Mouse (Mus musculus): ENCODE results near the gene Fam189a1. TPM values are rescaled to one million over a fixed set of nuclear protein-coding genes. Genes with fewer than 3 reads are reported as not detected.

Fam189a1 gene
- polyA plus RNA-seq, 1 experiment from 2014 or later = 2.7 TPM

DNA sequence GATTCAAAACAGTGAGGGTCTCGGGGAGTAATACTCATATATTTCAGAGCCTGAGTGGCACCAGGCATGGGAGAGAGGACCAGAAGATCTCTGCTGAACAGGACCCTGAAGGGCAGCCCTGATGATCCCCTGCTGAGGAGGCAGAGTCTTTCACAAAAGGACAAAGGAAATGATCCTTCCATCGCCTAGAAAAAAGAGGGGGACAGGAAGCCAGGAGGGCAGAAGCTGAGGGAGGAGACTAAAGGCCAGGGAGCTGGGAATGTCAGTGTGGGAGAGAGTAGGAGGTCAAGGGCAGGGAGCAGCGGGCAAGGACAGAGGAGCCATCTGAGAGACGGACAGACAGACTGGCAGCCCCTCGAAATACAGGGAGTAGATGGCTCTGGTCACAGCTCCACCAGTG lies 91.7 kb downstream of the Fam189a1 start:
- Histone ChIP-seq H3K4me3 (ENCODE audit: low read depth, low read length) (no peak overlapping the region), H3K9me3 (ENCODE audit: control insufficient read depth, low read length) (no peaks in the 10 kb centered on the region), H3K27ac (ENCODE audit: low read depth, low read length) (no peak overlapping the region), H3K4me2 (ENCODE audit: low read depth, low read length, severe bottlenecking) (no peak overlapping the region), H3K9ac (ENCODE audit: low read length) (no peak overlapping the region), H3K27me3 (ENCODE audit: control insufficient read depth, insufficient read depth, low read length) (no peaks in the 10 kb centered on the region), H3K36me3 (ENCODE audit: control insufficient read depth, insufficient read depth, low read length) (no peaks in the 10 kb centered on the region), H3K4me1 (replicated peaks; ENCODE audit: control insufficient read depth, insufficient read depth, low read length) (peaks cover 2% of the 10 kb centered on the region; the same call in 1 of the 2 replicates)
- DNase-seq (ENCODE audit: low spot score) = no peak
- no peak for ATAC-seq (replicated peaks; ENCODE audit: low FRiP score)
- 19% methylated on average over 5 of the region's 5 CpGs for WGBS

DNA sequence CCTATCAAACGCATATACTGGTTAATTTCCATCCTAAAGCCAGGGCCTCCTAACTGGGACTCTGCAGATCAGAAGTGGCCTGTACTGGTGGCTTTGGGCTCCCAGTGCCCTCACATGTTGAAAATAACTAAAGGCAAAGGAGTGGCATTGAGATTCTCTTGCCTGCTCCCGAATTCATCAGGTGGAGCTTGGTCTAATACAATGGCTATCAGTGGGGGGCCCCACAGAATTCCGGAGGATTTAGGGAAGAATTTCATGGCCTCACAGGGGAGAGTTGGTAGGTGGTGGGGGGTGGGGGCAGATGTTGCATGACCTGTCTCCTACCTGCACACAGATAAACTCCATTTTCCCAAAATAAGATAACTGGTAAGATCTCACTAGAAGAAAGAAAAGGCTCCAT lies 92.3 kb downstream of the Fam189a1 start:
- Histone ChIP-seq H3K4me1 (replicated peaks; ENCODE audit: control insufficient read depth, insufficient read depth, low read length) (peaks cover 2% of the 10 kb centered on the region; the same call in 1 of the 2 replicates), H3K27me3 (ENCODE audit: control insufficient read depth, insufficient read depth, low read length) (no peaks in the 10 kb centered on the region), H3K27ac (ENCODE audit: low read depth, low read length) (no peak overlapping the region), H3K9me3 (ENCODE audit: control insufficient read depth, low read length) (no peaks in the 10 kb centered on the region), H3K36me3 (ENCODE audit: control insufficient read depth, insufficient read depth, low read length) (no peaks in the 10 kb centered on the region), H3K9ac (ENCODE audit: low read length) (no peak overlapping the region), H3K4me2 (ENCODE audit: low read depth, low read length, severe bottlenecking) (no peak overlapping the region), H3K4me3 (ENCODE audit: low read depth, low read length) (no peak overlapping the region)
- DNase-seq (ENCODE audit: low spot score) (no peak), ATAC-seq (replicated peaks; ENCODE audit: low FRiP score) (no peak)
- 3% methylated on average over 3 of the region's 3 CpGs for WGBS

DNA sequence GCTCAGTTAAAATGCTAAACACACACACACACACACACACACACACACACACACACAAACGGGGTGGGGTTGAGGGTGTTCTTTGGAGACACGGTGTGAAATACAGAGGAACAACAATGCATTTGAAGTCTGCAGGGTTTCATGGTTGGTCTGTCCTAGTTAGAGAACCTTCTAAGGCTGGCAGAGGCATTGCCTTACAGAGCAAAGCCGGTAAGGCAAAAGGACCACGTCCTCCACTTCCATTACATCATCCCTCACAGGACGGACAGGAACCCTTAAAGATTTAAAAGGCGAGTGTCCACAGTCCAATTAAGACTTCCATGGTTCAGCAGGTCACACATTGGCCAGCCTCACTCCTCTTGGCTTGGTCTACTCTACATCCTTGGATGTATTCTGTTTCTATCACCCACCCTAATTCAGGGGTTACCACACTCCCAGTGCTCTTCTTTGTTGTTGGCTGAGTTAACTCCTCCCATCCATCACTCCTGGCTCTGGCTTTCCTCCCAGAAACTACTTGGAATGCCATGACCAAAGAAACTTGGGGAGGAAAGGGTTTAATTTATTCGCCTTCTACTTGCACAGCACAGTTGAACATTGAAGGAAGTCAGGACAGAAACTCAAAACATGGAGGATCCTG lies 96.1 kb downstream of the Fam189a1 start:
- Histone ChIP-seq H3K36me3 (ENCODE audit: control insufficient read depth, insufficient read depth, low read length) (no peaks in the 10 kb centered on the region), H3K4me1 (replicated peaks; ENCODE audit: control insufficient read depth, insufficient read depth, low read length) (peaks cover 2% of the 10 kb centered on the region; the same call in 1 of the 2 replicates), H3K4me2 (ENCODE audit: low read depth, low read length, severe bottlenecking) (no peak overlapping the region), H3K27ac (ENCODE audit: low read depth, low read length) (no peak overlapping the region), H3K9ac (ENCODE audit: low read length) (no peak overlapping the region), H3K27me3 (ENCODE audit: control insufficient read depth, insufficient read depth, low read length) (no peaks in the 10 kb centered on the region), H3K4me3 (ENCODE audit: low read depth, low read length) (no peak overlapping the region), H3K9me3 (ENCODE audit: control insufficient read depth, low read length) (no peaks in the 10 kb centered on the region)
- ATAC-seq (replicated peaks; ENCODE audit: low FRiP score) (no peak), DNase-seq (ENCODE audit: low spot score) (no peak)
- WGBS = 85% methylated on average over 7 of the region's 7 CpGs

DNA sequence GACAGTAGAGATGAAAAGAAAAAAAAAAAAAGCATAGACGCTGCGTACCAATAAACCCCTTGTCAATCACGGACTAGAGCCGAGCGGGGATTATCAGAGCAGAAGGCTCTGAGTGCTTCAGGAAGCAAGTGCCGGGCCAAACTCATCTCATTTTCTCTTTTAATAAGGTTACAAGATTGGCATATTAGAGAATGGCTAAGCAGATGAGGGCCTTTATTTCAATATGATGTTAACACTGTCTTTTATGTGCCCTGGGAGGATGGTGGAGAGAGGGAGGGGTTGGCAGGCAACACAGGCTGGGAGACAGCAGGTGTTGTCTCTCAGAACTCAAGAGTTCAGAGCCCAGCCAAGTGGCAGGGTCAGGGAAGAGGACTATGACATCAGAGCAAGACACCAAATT lies 99.5 kb downstream of the Fam189a1 start:
- Histone ChIP-seq H3K27me3 (ENCODE audit: control insufficient read depth, insufficient read depth, low read length) (no peaks in the 10 kb centered on the region), H3K4me2 (ENCODE audit: low read depth, low read length, severe bottlenecking) (no peak overlapping the region), H3K9ac (ENCODE audit: low read length) (no peak overlapping the region), H3K27ac (ENCODE audit: low read depth, low read length) (no peak overlapping the region), H3K36me3 (ENCODE audit: control insufficient read depth, insufficient read depth, low read length) (no peaks in the 10 kb centered on the region), H3K4me1 (replicated peaks; ENCODE audit: control insufficient read depth, insufficient read depth, low read length) (no peaks in the 10 kb centered on the region), H3K9me3 (ENCODE audit: control insufficient read depth, low read length) (no peaks in the 10 kb centered on the region), H3K4me3 (ENCODE audit: low read depth, low read length) (no peak overlapping the region)
- ATAC-seq (replicated peaks; ENCODE audit: low FRiP score) (no peak), DNase-seq (ENCODE audit: low spot score) (no peak)
- WGBS = 84% methylated on average over 6 of the region's 6 CpGs

DNA sequence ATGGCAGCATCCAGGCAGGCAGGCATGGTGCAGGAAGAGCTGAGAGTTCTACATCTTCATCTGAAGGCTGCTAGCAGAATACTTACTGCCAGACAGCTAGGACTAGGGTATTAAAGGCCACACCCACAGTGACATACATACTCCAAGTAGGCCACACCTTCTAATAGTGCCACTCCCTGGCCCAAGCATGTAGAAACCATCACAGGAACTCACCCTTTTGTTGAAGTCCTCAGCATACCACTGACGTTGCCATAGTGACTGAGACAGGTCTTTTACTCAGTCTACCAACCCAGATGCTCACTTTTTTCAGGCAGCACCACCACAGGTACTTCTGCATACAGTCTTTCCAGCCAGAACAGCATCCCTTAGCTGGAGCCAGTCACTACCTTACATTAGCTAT lies 104.4 kb downstream of the Fam189a1 start:
- DNase-seq (ENCODE audit: low spot score) (no peak), ATAC-seq (replicated peaks; ENCODE audit: low FRiP score) (no peak)
- no peak overlapping the region for H3K4me2 ChIP-seq (ENCODE audit: low read depth, low read length, severe bottlenecking)
- 77% methylated on average over 1 of the region's 1 CpGs for WGBS
- H3K4me3 ChIP-seq (ENCODE audit: low read depth, low read length) = no peak overlapping the region
- no peak overlapping the region for H3K27ac ChIP-seq (ENCODE audit: low read depth, low read length)
- H3K36me3 ChIP-seq (ENCODE audit: control insufficient read depth, insufficient read depth, low read length) = no peaks in the 10 kb centered on the region
- no peaks in the 10 kb centered on the region for H3K9me3 ChIP-seq (ENCODE audit: control insufficient read depth, low read length)
- no peaks in the 10 kb centered on the region for H3K27me3 ChIP-seq (ENCODE audit: control insufficient read depth, insufficient read depth, low read length)
- no peaks in the 10 kb centered on the region for H3K4me1 ChIP-seq (replicated peaks; ENCODE audit: control insufficient read depth, insufficient read depth, low read length)
- no peak overlapping the region for H3K9ac ChIP-seq (ENCODE audit: low read length)

DNA sequence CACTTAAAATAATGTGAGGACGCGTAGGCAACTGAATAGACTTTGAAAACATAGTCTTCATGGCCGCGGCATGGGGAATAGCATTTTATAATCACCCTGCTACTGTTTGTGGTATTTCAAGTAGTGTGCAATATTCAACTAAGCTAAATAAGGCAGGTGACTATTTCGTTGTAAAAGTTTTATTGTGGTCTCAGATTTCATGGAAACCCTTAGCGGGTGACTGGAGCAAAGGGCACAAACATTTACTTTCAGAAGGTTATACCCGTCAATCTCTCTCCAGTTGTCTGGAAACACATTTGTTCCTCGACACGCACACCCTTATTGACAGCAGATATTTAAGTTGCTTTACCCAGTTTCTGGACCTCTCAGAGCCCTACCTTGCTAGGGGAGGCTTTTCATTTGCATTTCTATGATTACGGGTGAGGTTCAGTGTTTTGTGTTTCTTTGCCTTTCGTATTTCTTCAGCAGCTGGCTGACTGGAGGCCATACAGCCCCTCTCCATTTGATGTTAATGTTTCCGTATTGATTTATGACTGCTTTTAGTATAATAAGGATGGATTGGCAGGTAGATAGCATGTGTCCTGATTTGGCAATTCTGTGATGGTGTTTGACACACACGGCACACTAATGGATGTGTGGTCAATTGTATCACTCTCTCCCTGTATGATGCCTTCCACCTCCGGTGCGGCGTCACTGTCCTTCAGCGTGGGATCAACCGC lies 107.0 kb downstream of the Fam189a1 start:
- no peak overlapping the region for H3K27ac ChIP-seq (ENCODE audit: low read depth, low read length)
- H3K9me3 ChIP-seq (ENCODE audit: control insufficient read depth, low read length) = no peaks in the 10 kb centered on the region
- no peak overlapping the region for H3K9ac ChIP-seq (ENCODE audit: low read length)
- ATAC-seq (replicated peaks; ENCODE audit: low FRiP score) (no peak), DNase-seq (ENCODE audit: low spot score) (no peak)
- WGBS = 87% methylated on average over 18 of the region's 18 CpGs
- H3K27me3 ChIP-seq (ENCODE audit: control insufficient read depth, insufficient read depth, low read length) = no peaks in the 10 kb centered on the region
- H3K4me1 ChIP-seq (replicated peaks; ENCODE audit: control insufficient read depth, insufficient read depth, low read length) = no peaks in the 10 kb centered on the region
- no peaks in the 10 kb centered on the region for H3K36me3 ChIP-seq (ENCODE audit: control insufficient read depth, insufficient read depth, low read length)
- no peak overlapping the region for H3K4me2 ChIP-seq (ENCODE audit: low read depth, low read length, severe bottlenecking)
- H3K4me3 ChIP-seq (ENCODE audit: low read depth, low read length) = no peak overlapping the region

DNA sequence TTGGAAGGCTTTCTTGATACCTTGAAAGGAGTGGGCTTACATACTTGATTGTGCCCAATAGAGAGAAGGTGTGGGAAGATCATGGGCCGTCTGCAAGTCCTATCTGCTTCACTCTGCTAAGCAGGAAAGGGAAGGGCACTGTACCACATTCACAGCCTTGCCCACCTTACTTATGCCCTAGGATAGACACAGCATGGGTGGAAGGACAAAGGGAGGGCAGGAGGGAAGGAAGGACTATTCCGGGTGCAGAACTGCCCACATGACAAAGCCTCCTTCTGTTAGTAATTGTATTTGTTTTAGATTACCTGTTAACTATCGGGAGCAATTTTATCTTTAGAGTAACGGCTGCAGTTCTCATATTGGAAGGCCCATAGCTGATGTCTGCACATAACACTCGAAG lies 108.7 kb downstream of the Fam189a1 start:
- no peak overlapping the region for H3K4me3 ChIP-seq (ENCODE audit: low read depth, low read length)
- H3K27me3 ChIP-seq (ENCODE audit: control insufficient read depth, insufficient read depth, low read length) = no peaks in the 10 kb centered on the region
- H3K4me2 ChIP-seq (ENCODE audit: low read depth, low read length, severe bottlenecking) = no peak overlapping the region
- H3K27ac ChIP-seq (ENCODE audit: low read depth, low read length) = no peak overlapping the region
- no peaks in the 10 kb centered on the region for H3K4me1 ChIP-seq (replicated peaks; ENCODE audit: control insufficient read depth, insufficient read depth, low read length)
- no peaks in the 10 kb centered on the region for H3K36me3 ChIP-seq (ENCODE audit: control insufficient read depth, insufficient read depth, low read length)
- H3K9me3 ChIP-seq (ENCODE audit: control insufficient read depth, low read length) = no peaks in the 10 kb centered on the region
- ATAC-seq (replicated peaks; ENCODE audit: low FRiP score) = no peak
- 73% methylated on average over 5 of the region's 5 CpGs for WGBS
- H3K9ac ChIP-seq (ENCODE audit: low read length) = no peak overlapping the region
- DNase-seq (ENCODE audit: low spot score) = no peak

DNA sequence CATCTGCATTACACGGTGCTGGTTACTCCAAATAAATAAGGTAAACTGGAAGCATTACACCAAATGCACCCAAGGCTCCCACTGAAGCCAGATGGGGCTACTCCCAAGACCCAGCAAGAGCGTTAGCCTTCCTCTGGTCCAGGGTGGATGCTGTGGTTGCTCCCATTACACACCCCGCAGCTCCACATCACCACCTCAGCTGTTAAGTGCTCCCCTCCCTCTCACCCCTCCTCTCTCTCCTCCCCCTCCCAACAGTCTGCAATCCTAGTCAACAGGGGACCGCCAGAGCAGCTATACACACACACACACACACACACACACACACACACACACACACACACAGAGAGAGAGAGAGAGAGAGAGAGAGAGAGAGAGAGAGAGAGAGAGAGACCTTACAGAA lies 109.7 kb downstream of the Fam189a1 start:
- WGBS = 50% methylated on average over 4 of the region's 4 CpGs
- DNase-seq (ENCODE audit: low spot score) (no peak), ATAC-seq (replicated peaks; ENCODE audit: low FRiP score) (0 out of 2 replicates have a peak, but pooled peaks have one; percentile 30)
- Histone ChIP-seq H3K4me1 (replicated peaks; ENCODE audit: control insufficient read depth, insufficient read depth, low read length) (no peaks in the 10 kb centered on the region), H3K4me3 (ENCODE audit: low read depth, low read length) (no peak overlapping the region), H3K9ac (ENCODE audit: low read length) (no peak overlapping the region), H3K27me3 (ENCODE audit: control insufficient read depth, insufficient read depth, low read length) (no peaks in the 10 kb centered on the region), H3K4me2 (ENCODE audit: low read depth, low read length, severe bottlenecking) (no peak overlapping the region), H3K27ac (ENCODE audit: low read depth, low read length) (no peak overlapping the region), H3K9me3 (ENCODE audit: control insufficient read depth, low read length) (no peaks in the 10 kb centered on the region), H3K36me3 (ENCODE audit: control insufficient read depth, insufficient read depth, low read length) (no peaks in the 10 kb centered on the region)

DNA sequence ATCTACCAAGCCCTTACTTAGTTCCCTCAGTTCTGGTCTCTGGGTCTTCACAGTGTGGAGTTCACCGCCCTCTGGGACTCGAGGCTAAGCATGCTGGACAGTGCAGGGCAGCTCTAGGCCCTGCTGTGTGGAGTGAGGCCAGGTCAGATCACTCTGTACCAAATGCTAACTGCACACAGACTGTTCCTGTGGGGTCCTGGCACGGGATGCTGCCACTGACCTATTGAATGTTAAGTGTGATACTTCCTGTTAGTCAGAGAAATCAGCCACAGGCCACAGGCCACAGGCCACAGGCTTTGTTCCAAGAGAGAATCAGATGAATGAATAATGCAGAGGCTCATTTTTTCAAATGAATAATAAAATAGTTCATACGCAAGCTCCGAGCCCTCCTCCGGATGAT lies 112.1 kb downstream of the Fam189a1 start:
- Histone ChIP-seq H3K4me3 (ENCODE audit: low read depth, low read length) (no peak overlapping the region), H3K4me2 (ENCODE audit: low read depth, low read length, severe bottlenecking) (no peak overlapping the region), H3K9ac (ENCODE audit: low read length) (no peak overlapping the region), H3K36me3 (ENCODE audit: control insufficient read depth, insufficient read depth, low read length) (no peaks in the 10 kb centered on the region), H3K27ac (ENCODE audit: low read depth, low read length) (no peak overlapping the region), H3K4me1 (replicated peaks; ENCODE audit: control insufficient read depth, insufficient read depth, low read length) (no peaks in the 10 kb centered on the region), H3K9me3 (ENCODE audit: control insufficient read depth, low read length) (no peaks in the 10 kb centered on the region), H3K27me3 (ENCODE audit: control insufficient read depth, insufficient read depth, low read length) (no peaks in the 10 kb centered on the region)
- ATAC-seq (replicated peaks; ENCODE audit: low FRiP score) (no peak), DNase-seq (ENCODE audit: low spot score) (no peak)
- WGBS = 84% methylated on average over 6 of the region's 6 CpGs
